Mouse (Mus musculus): ENCODE results near the gene Csn1s2b.
"Not testable (repeated sequence)": the region's sequence is repeated elsewhere in the genome, so short reads cannot be mapped to it uniquely, and the experiment has no call there.

The Csn1s2b gene

DNA sequence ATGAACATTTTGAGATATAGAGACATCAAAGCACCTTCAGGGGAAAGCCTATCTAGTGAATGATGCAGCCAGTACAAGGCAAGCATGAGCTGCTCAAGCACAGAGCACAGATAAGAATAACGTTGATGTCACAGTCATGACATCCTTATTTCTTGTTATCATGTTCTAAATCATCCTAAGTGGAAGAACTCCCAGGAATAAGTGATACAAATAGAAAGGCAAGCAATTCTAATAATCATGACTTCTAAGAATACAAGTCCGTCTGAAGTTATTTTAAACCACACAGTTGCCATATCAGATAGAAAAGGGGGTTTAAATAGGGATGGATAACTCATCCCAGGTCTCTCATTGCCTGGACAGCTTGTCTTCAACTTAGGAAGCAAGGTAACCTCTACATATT, at the start of gene Csn1s2b:
Gene Csn1s2b, plus strand, starts transcription at position 301 of the 400 bp plus-strand sequence.
- DNase-seq (ENCODE audit: low spot score in 2 of 2) = no peak

DNA sequence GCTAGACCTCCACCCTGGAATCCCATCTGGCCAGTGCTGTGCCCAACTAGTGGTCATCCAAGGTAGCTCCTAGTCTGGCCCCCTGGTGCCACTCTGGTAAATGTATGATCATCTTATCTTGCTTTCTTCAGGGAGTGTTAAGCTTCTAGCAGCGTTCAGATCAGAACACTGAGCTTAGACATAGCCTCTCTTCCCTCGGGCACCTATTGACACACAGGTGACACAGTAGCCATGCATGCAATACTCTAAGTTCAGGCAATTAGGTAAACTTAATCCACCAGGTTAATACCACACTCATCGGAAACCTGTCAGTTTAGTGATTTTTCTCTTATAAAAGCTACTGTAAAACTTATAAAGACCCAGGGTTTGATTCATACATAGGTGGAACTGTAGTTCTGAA, 43.3 kb upstream of the Csn1s2b start:
- no peak for DNase-seq (ENCODE audit: low spot score in 2 of 2)

- DNase-seq (ENCODE audit: low spot score in 2 of 2) = not testable (repeated sequence)
Observed at GRCm38 (mm10) chr5:87772151-87772550, 35.7 kb upstream of the Csn1s2b start.

DNA sequence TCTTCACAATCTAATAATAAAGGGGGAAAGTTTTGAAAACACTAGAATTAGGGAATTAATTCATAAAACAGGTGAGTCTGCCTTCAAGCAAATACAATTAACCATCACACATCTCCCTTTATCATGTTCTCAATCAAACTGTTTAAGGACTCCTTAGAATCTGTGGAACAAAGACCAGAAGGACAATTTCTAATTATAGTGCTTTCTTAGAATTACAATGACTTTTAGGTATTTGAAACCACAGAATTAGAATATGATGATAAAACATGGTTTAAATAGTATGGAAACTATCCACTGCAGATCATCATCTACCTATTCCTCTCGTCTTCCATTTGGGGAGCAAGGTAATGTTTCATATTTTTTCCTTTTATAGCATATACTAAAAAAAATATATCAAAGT, 33.6 kb upstream of the Csn1s2b start, which contains the start of gene Csn1s2a:
Gene Csn1s2a, plus strand, starts transcription at position 301 of the 400 bp plus-strand sequence.
- no peak for DNase-seq (ENCODE audit: low spot score in 2 of 2)

DNA sequence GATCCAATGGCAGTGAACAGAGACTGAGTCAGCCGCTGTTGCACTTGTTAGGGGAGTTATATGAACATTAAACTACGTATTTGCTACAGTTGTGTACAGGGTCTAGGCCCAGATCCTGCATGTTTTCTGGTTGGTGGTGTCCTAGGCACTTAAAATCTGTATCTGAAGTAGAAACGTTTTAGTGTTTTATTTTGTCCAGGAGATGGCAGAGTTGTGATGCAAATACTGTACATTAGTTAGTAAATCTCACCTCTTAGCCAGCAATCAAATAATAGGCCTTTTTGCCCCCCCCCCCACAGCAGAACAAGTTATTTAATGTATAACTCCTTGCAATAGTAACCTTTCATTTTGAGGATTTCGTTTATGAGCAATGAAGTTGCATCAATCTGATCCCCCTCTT, 25.2 kb upstream of the Csn1s2b start:
- no peak for DNase-seq (ENCODE audit: low spot score in 2 of 2)

DNA sequence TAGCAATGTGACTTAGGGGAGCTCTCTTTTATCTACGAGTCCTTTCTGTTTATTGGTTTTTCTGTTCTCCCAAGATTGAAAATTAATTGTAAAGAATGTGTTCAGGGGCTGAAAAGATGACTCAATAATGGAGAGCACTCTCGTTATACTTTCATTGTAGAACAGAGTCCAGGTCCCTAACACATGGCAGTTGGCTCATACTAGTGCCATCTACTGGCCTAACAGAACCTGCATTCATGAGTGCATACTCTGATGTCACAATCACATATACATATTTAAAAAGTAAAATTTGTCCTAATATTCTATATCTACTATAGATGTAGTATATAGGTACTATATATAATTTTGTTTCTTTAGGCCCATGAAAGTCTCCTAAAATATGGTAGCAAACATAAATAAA, 1.4 kb downstream of the Csn1s2b start:
- DNase-seq (ENCODE audit: low spot score in 2 of 2) = no peak

GRCm38 (mm10) chr5:87825386-87825785, 17.5 kb downstream of the Csn1s2b start, which contains the start of gene Prr27:
Gene Prr27, plus strand, starts transcription at chr5:87825686.
- no peak for DNase-seq (ENCODE audit: low spot score in 2 of 2)

DNA sequence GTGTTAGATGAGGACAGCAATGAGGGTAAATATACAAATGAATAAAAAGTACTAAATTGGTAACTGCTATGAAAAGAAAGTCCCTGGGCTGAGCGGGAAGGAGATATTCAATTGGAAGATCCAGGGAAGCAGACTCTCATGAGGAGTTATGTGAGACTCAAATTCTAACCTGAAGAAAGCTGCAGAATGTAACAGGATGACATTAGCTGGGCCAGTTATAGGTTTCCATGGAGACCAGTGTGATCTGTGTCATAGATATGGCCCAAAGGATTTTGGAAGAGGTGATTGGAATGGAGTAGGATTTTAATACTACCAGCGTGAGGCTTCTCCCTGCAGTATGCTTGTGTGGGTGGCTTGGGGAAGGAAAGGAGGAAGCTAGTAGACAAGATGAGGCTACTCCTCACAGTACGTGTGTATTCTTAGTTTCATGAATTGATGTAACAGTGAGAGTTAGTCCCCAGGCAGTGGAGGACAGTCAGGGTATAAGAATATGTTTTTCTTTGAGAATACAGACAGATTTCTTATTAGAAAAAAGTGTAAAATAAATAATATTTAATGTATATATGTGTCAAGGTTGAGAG, 47.3 kb downstream of the Csn1s2b start:
- no peak for DNase-seq (ENCODE audit: low spot score in 2 of 2)

- no peak for DNase-seq (ENCODE audit: low spot score in 2 of 2)
Observed at GRCm38 (mm10) chr5:87870084-87870483, 62.2 kb downstream of the Csn1s2b start.

GRCm38 (mm10) chr5:87871423-87871822, 63.5 kb downstream of the Csn1s2b start:
- no peak for DNase-seq (ENCODE audit: low spot score in 2 of 2)

Measured in thymus, postnatal 10 days (tissue).